Mouse (Mus musculus) E14TG2a.4 (cell line): Measurements from ENCODE around the gene Inpp5b.

ENCODE experiments used
- CTCF ChIP-seq: conservative IDR thresholded peaks from 2 replicates; pipeline ENCODE4 v1.5.1; 2014; ENCODE audit warnings: low read length
- POU5F1 ChIP-seq: IDR thresholded peaks from 2 replicates; pipeline ENCODE4 v1.6.1; 2014; ENCODE audit warnings: low read length, borderline replicate concordance

DNA sequence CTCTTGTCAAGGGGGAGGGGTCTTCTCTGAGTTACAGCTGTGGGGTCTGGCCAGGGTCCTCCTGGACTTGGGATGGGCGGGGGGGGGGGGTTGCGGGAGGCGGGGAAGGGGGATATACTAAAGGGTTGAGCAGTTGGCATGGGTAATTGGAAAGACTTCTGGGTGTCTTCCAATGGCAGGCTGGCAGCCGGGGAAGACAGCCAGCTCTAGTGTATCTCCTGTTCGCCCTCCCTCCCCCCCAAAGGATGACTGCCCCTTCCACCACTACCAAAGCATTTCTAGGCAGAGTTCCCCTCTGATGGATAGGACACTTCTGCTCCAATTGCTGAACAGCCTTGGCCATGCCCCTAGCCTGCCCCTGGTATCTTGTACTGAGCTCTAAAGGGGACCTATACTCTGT lies 39.7 kb upstream of the Inpp5b start:
- no peak for TF ChIP-seq CTCF
- no peak for TF ChIP-seq POU5F1
